Mouse (Mus musculus): Measurements from ENCODE around the gene Rab4a. TPM values are rescaled to one million over a fixed set of nuclear protein-coding genes. Genes with fewer than 3 reads are reported as not detected.

Gene Rab4a
- total and polyA plus RNA-seq, 3 experiments = 1.7 to 5.3 TPM; not detected in 1

- ATAC-seq (ENCODE audit: extremely low read depth, insufficient number of reproducible peaks, low FRiP score, poor library complexity, severe bottlenecking) = no peak
- H3K36me3 ChIP-seq (replicated peaks) = peaks cover 40% of the 10 kb centered on the region
Observed at GRCm38 (mm10) chr8:123812227-123812626, 6.4 kb downstream of the Rab4a start.

GRCm38 (mm10) chr8:123813173-123813891 lies 7.5 kb downstream of the Rab4a start:
- Histone ChIP-seq H3K4me3 (ENCODE audit: low read depth, low read length) (no peak overlapping the region), H3K4me1 (ENCODE audit: insufficient read depth, low read depth, low read length) (no peaks in the 10 kb centered on the region), H3K9me3 (replicated peaks) (no peaks in the 10 kb centered on the region), H3K36me3 (replicated peaks) (peaks cover 42% of the 10 kb centered on the region), H3K27me3 (ENCODE audit: insufficient read depth, low read length) (peaks cover 2% of the 10 kb centered on the region; the same call in 1 of the 2 replicates)
- DNase-seq (ENCODE audit: low spot score) (no peak), ATAC-seq (ENCODE audit: extremely low read depth, insufficient number of reproducible peaks, low FRiP score, poor library complexity, severe bottlenecking) (no peak)
- TF ChIP-seq GATA1 (IDR thresholded peaks at IDR 0.05; ENCODE audit: borderline replicate concordance, low read length) (no peak), TAL1 (conservative IDR thresholded peaks at IDR 0.05; ENCODE audit: low read depth, low read length) (no peak), GATA2 (IDR thresholded peaks at IDR 0.05; ENCODE audit: borderline replicate concordance, low read depth, low read length) (no peak), CTCF (IDR thresholded peaks at IDR 0.05; ENCODE audit: low read depth, low read length) (no peak), POLR2AphosphoS5 (IDR thresholded peaks at IDR 0.05; ENCODE audit: insufficient replicate concordance, low read depth, low read length) (no peak)

More at GRCm38 (mm10) chr8:123812227-123812626, 6.4 kb downstream of the Rab4a start:
- Histone ChIP-seq H3K27me3 (ENCODE audit: insufficient read depth, low read length) (peaks cover 6% of the 10 kb centered on the region; the same call in 1 of the 2 replicates), H3K4me1 (ENCODE audit: insufficient read depth, low read depth, low read length) (no peaks in the 10 kb centered on the region), H3K4me3 (ENCODE audit: low read depth, low read length) (no peak overlapping the region), H3K9me3 (replicated peaks) (no peaks in the 10 kb centered on the region)
- no peak for DNase-seq (ENCODE audit: low spot score)
- no peak for TF ChIP-seq POLR2AphosphoS5 (IDR thresholded peaks at IDR 0.05; ENCODE audit: insufficient replicate concordance, low read depth, low read length)
- TF ChIP-seq GATA2 (IDR thresholded peaks at IDR 0.05; ENCODE audit: borderline replicate concordance, low read depth, low read length) = no peak
- TF ChIP-seq GATA1 (IDR thresholded peaks at IDR 0.05; ENCODE audit: borderline replicate concordance, low read length) = no peak
- TF ChIP-seq CTCF (IDR thresholded peaks at IDR 0.05; ENCODE audit: low read depth, low read length) = no peak
- no peak for TF ChIP-seq TAL1 (conservative IDR thresholded peaks at IDR 0.05; ENCODE audit: low read depth, low read length)

GRCm38 (mm10) chr8:123813892-123814266 lies 8.1 kb downstream of the Rab4a start:
- TF ChIP-seq CTCF (IDR thresholded peaks at IDR 0.05; ENCODE audit: low read depth, low read length) (no peak), TAL1 (conservative IDR thresholded peaks at IDR 0.05; ENCODE audit: low read depth, low read length) (no peak), GATA2 (IDR thresholded peaks at IDR 0.05; ENCODE audit: borderline replicate concordance, low read depth, low read length) (no peak), POLR2AphosphoS5 (IDR thresholded peaks at IDR 0.05; ENCODE audit: insufficient replicate concordance, low read depth, low read length) (no peak), GATA1 (IDR thresholded peaks at IDR 0.05; ENCODE audit: borderline replicate concordance, low read length) (no peak)
- H3K36me3 ChIP-seq (replicated peaks) = peaks cover 41% of the 10 kb centered on the region
- H3K27me3 ChIP-seq (ENCODE audit: insufficient read depth, low read length) = peaks cover 1% of the 10 kb centered on the region; the same call in 1 of the 2 replicates
- no peak overlapping the region for H3K4me3 ChIP-seq (ENCODE audit: low read depth, low read length)
- no peaks in the 10 kb centered on the region for H3K9me3 ChIP-seq (replicated peaks)
- H3K4me1 ChIP-seq (ENCODE audit: insufficient read depth, low read depth, low read length) = no peaks in the 10 kb centered on the region
- ATAC-seq (ENCODE audit: extremely low read depth, insufficient number of reproducible peaks, low FRiP score, poor library complexity, severe bottlenecking) = no peak
- DNase-seq (ENCODE audit: low spot score) = no peak

- Histone ChIP-seq H3K27me3 (ENCODE audit: insufficient read depth, low read length) (no peaks in the 10 kb centered on the region; the same call in 1 of the 2 replicates), H3K36me3 (replicated peaks) (peaks cover 36% of the 10 kb centered on the region), H3K4me1 (ENCODE audit: insufficient read depth, low read depth, low read length) (no peaks in the 10 kb centered on the region), H3K4me3 (ENCODE audit: low read depth, low read length) (no peak overlapping the region), H3K9me3 (replicated peaks) (no peaks in the 10 kb centered on the region)
- TF ChIP-seq TAL1 (conservative IDR thresholded peaks at IDR 0.05; ENCODE audit: low read depth, low read length) (no peak), CTCF (IDR thresholded peaks at IDR 0.05; ENCODE audit: low read depth, low read length) (no peak), GATA2 (IDR thresholded peaks at IDR 0.05; ENCODE audit: borderline replicate concordance, low read depth, low read length) (no peak), POLR2AphosphoS5 (IDR thresholded peaks at IDR 0.05; ENCODE audit: insufficient replicate concordance, low read depth, low read length) (no peak), GATA1 (IDR thresholded peaks at IDR 0.05; ENCODE audit: borderline replicate concordance, low read length) (no peak)
- no peak for ATAC-seq (ENCODE audit: extremely low read depth, insufficient number of reproducible peaks, low FRiP score, poor library complexity, severe bottlenecking)
- no peak for DNase-seq (ENCODE audit: low spot score)
Observed at GRCm38 (mm10) chr8:123815325-123815724, 9.5 kb downstream of the Rab4a start.

GRCm38 (mm10) chr8:123816939-123817338 lies 11.2 kb downstream of the Rab4a start:
- TF ChIP-seq GATA2 (IDR thresholded peaks at IDR 0.05; ENCODE audit: borderline replicate concordance, low read depth, low read length) (no peak), GATA1 (IDR thresholded peaks at IDR 0.05; ENCODE audit: borderline replicate concordance, low read length) (no peak), CTCF (IDR thresholded peaks at IDR 0.05; ENCODE audit: low read depth, low read length) (no peak), POLR2AphosphoS5 (IDR thresholded peaks at IDR 0.05; ENCODE audit: insufficient replicate concordance, low read depth, low read length) (no peak), TAL1 (conservative IDR thresholded peaks at IDR 0.05; ENCODE audit: low read depth, low read length) (no peak)
- H3K4me3 ChIP-seq (ENCODE audit: low read depth, low read length) = no peak overlapping the region
- no peak for DNase-seq (ENCODE audit: low spot score)
- no peaks in the 10 kb centered on the region; the same call in 1 of the 2 replicates for H3K27me3 ChIP-seq (ENCODE audit: insufficient read depth, low read length)
- no peak for ATAC-seq (ENCODE audit: extremely low read depth, insufficient number of reproducible peaks, low FRiP score, poor library complexity, severe bottlenecking)
- H3K4me1 ChIP-seq (ENCODE audit: insufficient read depth, low read depth, low read length) = no peaks in the 10 kb centered on the region
- peaks cover 44% of the 10 kb centered on the region for H3K36me3 ChIP-seq (replicated peaks)
- no peaks in the 10 kb centered on the region for H3K9me3 ChIP-seq (replicated peaks)

- Histone ChIP-seq H3K4me1 (ENCODE audit: insufficient read depth, low read depth, low read length) (no peaks in the 10 kb centered on the region), H3K9me3 (replicated peaks) (no peaks in the 10 kb centered on the region), H3K27me3 (ENCODE audit: insufficient read depth, low read length) (no peaks in the 10 kb centered on the region; the same call in 1 of the 2 replicates), H3K36me3 (replicated peaks) (peaks cover 44% of the 10 kb centered on the region), H3K4me3 (ENCODE audit: low read depth, low read length) (no peak overlapping the region)
- no peak for DNase-seq (ENCODE audit: low spot score)
- no peak for ATAC-seq (ENCODE audit: extremely low read depth, insufficient number of reproducible peaks, low FRiP score, poor library complexity, severe bottlenecking)
- TF ChIP-seq TAL1 (conservative IDR thresholded peaks at IDR 0.05; ENCODE audit: low read depth, low read length) (no peak), GATA2 (IDR thresholded peaks at IDR 0.05; ENCODE audit: borderline replicate concordance, low read depth, low read length) (no peak), CTCF (IDR thresholded peaks at IDR 0.05; ENCODE audit: low read depth, low read length) (no peak), POLR2AphosphoS5 (IDR thresholded peaks at IDR 0.05; ENCODE audit: insufficient replicate concordance, low read depth, low read length) (no peak), GATA1 (IDR thresholded peaks at IDR 0.05; ENCODE audit: borderline replicate concordance, low read length) (no peak)
Observed at GRCm38 (mm10) chr8:123817747-123818146, 12.0 kb downstream of the Rab4a start.

Data from G1E (cell line).